Mouse (Mus musculus) forebrain, postnatal 0 days (tissue): ENCODE data around the gene Stk4. TPM values are rescaled to one million over a fixed set of nuclear protein-coding genes. Genes with fewer than 3 reads are reported as not detected.
A peak's percentile ranks its signal among the peaks of the same experiment; 100 is the strongest.
"Not testable (repeated sequence)": the region's sequence is repeated elsewhere in the genome, so short reads cannot be mapped to it uniquely, and the experiment has no call there.

Experiments
- ATAC-seq: fragments of 200-750 bp; cut with Nextera tagmentation; 2 replicates; pipeline ENCODE4 v1.8.0; 2017; ENCODE audit warnings: mild to moderate bottlenecking, moderate library complexity
- DNase-seq: peaks from one replicate; pipeline ENCODE4 v3.0.0-alpha.2; 2015
- H3K27ac ChIP-seq: fragments of 300-500 bp; sonication (generic); 2 replicates; pipeline ENCODE4 v1.5.1; 2014; ENCODE audit warnings: low read depth, mild to moderate bottlenecking, antibody characterized with exemption, low read length, moderate library complexity, mixed read lengths
- H3K27me3 ChIP-seq: fragments of 300-500 bp; sonication (generic); 2 replicates; pipeline ENCODE4 v1.6.1; 2014; ENCODE audit warnings: mild to moderate bottlenecking, low read length, mixed read lengths; ENCODE audit not compliant: insufficient read depth
- H3K36me3 ChIP-seq: fragments of 300-500 bp; sonication (generic); 2 replicates; pipeline ENCODE4 v1.6.1; 2014; ENCODE audit warnings: mild to moderate bottlenecking, moderate library complexity; ENCODE audit not compliant: insufficient read depth
- H3K4me1 ChIP-seq: fragments of 300-500 bp; sonication (generic); 2 replicates; pipeline ENCODE4 v1.6.1; 2014; ENCODE audit warnings: antibody characterized with exemption; ENCODE audit not compliant: insufficient read depth
- H3K4me2 ChIP-seq: fragments of 300-500 bp; sonication (generic); 2 replicates; pipeline ENCODE4 v1.6.1; 2014; ENCODE audit warnings: low read depth, mild to moderate bottlenecking, moderate library complexity
- H3K4me3 ChIP-seq: fragments of 300-500 bp; sonication (generic); 2 replicates; pipeline ENCODE4 v1.5.1; 2014; ENCODE audit warnings: low read depth, low read length, mixed read lengths
- H3K9ac ChIP-seq: fragments of 300-500 bp; sonication (generic); 2 replicates; pipeline ENCODE4 v1.6.1; 2014; ENCODE audit warnings: mild to moderate bottlenecking
- H3K9me3 ChIP-seq: fragments of 300-500 bp; sonication (generic); 2 replicates; pipeline ENCODE4 v1.6.1; 2016; ENCODE audit warnings: low read length
- CTCF ChIP-seq: sonication (generic); IDR thresholded peaks from 2 replicates; pipeline ENCODE4 v1.5.1; 2016; ENCODE audit warnings: antibody characterized with exemption, control low read depth, low read depth
- WGBS: fragments of 180-500 bp; shearing (Covaris S2); extraction: QIAGEN DNeasy Blood & Tissue Kit; methylation state at CpG from one replicate; pipeline ENCODE4 v1.1.7; 2014; 5-methylcytosine and 5-hydroxymethylcytosine counted together
- polyA plus RNA-seq: library from polyadenylated mRNA; unstranded; fragments of >200 nt; fragmentation: Nextera tagmentation; extraction: Ambion mirVana; gene quantifications from 2 replicates; pipeline ENCODE4 v1.2.1, GENCODE M21; 2015
- total RNA-seq: library from RNA; depleted of rRNA; stranded (reverse); fragments of >200 nt; gene quantifications from 2 replicates; pipeline ENCODE4 v1.2.3, GENCODE M21; 2014

The Stk4 gene
- total and polyA plus RNA-seq, 2 experiments from 2014 or later, result 19.3 to 36.1 TPM

GRCm38 (mm10) chr2:164040949-164041348 is 29.2 kb upstream of the Stk4 start:
- H3K4me3 ChIP-seq, result no peak overlapping the region
- TF ChIP-seq CTCF, result no peak
- WGBS, result 86% methylated on average over 6 of the region's 6 CpGs
- H3K9ac ChIP-seq, result no peak overlapping the region
- ATAC-seq (no peak), DNase-seq (no peak)
- H3K4me1 ChIP-seq, result no peaks in the 10 kb centered on the region
- H3K27ac ChIP-seq, result no peak overlapping the region
- H3K36me3 ChIP-seq, result no peaks in the 10 kb centered on the region
- no peaks in the 10 kb centered on the region for H3K27me3 ChIP-seq
- H3K4me2 ChIP-seq, result no peak overlapping the region
- no peaks in the 10 kb centered on the region for H3K9me3 ChIP-seq

GRCm38 (mm10) chr2:164041523-164041922 is 28.6 kb upstream of the Stk4 start:
- no peaks in the 10 kb centered on the region for H3K9me3 ChIP-seq
- no peaks in the 10 kb centered on the region for H3K27me3 ChIP-seq
- DNase-seq (no peak), ATAC-seq (no peak)
- H3K4me1 ChIP-seq, result no peaks in the 10 kb centered on the region
- no peak overlapping the region for H3K9ac ChIP-seq
- H3K27ac ChIP-seq, result no peak overlapping the region
- no peak overlapping the region for H3K4me2 ChIP-seq
- H3K36me3 ChIP-seq, result no peaks in the 10 kb centered on the region
- no peak overlapping the region for H3K4me3 ChIP-seq
- no peak for TF ChIP-seq CTCF
- WGBS, result 91% methylated on average over 2 of the region's 2 CpGs

- no peak overlapping the region for H3K9ac ChIP-seq
- DNase-seq (peak; percentile 27), ATAC-seq (peak; percentile 42)
- no peaks in the 10 kb centered on the region for H3K4me1 ChIP-seq
- peak overlapping the region; percentile 24; the same call in 1 of the 2 replicates for H3K4me3 ChIP-seq
- peaks cover 9% of the 10 kb centered on the region; the same call in 1 of the 2 replicates for H3K36me3 ChIP-seq
- H3K27me3 ChIP-seq, result no peaks in the 10 kb centered on the region
- no peaks in the 10 kb centered on the region for H3K9me3 ChIP-seq
- no peak for TF ChIP-seq CTCF
- 4% methylated on average over 13 of the region's 16 CpGs for WGBS
- H3K4me2 ChIP-seq, result peak overlapping the region; percentile 46
- no peak overlapping the region for H3K27ac ChIP-seq
Measured at GRCm38 (mm10) chr2:164047197-164047690, 22.9 kb upstream of the Stk4 start.

GRCm38 (mm10) chr2:164053767-164054166 is 16.4 kb upstream of the Stk4 start:
- WGBS, result 90% methylated on average over 8 of the region's 8 CpGs
- ATAC-seq (no peak), DNase-seq (no peak)
- H3K27me3 ChIP-seq, result no peaks in the 10 kb centered on the region
- H3K36me3 ChIP-seq, result peaks cover 64% of the 10 kb centered on the region
- no peak overlapping the region for H3K27ac ChIP-seq
- no peaks in the 10 kb centered on the region for H3K9me3 ChIP-seq
- no peak for TF ChIP-seq CTCF
- H3K9ac ChIP-seq, result no peak overlapping the region
- H3K4me2 ChIP-seq, result no peak overlapping the region
- no peak overlapping the region for H3K4me3 ChIP-seq
- no peaks in the 10 kb centered on the region for H3K4me1 ChIP-seq

GRCm38 (mm10) chr2:164054671-164055070 is 15.5 kb upstream of the Stk4 start:
- WGBS, result 93% methylated on average over 8 of the region's 8 CpGs
- Histone ChIP-seq H3K4me1 (no peaks in the 10 kb centered on the region), H3K4me2 (no peak overlapping the region), H3K9me3 (no peaks in the 10 kb centered on the region), H3K27ac (no peak overlapping the region), H3K4me3 (no peak overlapping the region), H3K36me3 (peaks cover 73% of the 10 kb centered on the region), H3K9ac (no peak overlapping the region), H3K27me3 (no peaks in the 10 kb centered on the region)
- DNase-seq, result no peak
- no peak for ATAC-seq
- no peak for TF ChIP-seq CTCF

GRCm38 (mm10) chr2:164059634-164060235 is 10.4 kb upstream of the Stk4 start:
- WGBS, result 94% methylated on average over 8 of the region's 8 CpGs
- no peak overlapping the region for H3K9ac ChIP-seq
- H3K27me3 ChIP-seq, result no peaks in the 10 kb centered on the region
- ATAC-seq, result no peak
- no peaks in the 10 kb centered on the region for H3K4me1 ChIP-seq
- peaks cover 76% of the 10 kb centered on the region for H3K36me3 ChIP-seq
- DNase-seq, result no peak
- no peak overlapping the region for H3K4me3 ChIP-seq
- H3K4me2 ChIP-seq, result no peak overlapping the region
- H3K27ac ChIP-seq, result no peak overlapping the region
- no peaks in the 10 kb centered on the region for H3K9me3 ChIP-seq
- no peak for TF ChIP-seq CTCF

GRCm38 (mm10) chr2:164070765-164071436 is 779 bp downstream of the Stk4 start, which contains the start of gene Tomm34:
Gene Tomm34, minus strand, starts transcription at chr2:164071169.
- TF ChIP-seq CTCF, result no peak; the same call in 1 of the 2 replicates
- WGBS, result under 1% methylated on average over 55 of the region's 55 CpGs
- Histone ChIP-seq H3K4me2 (peak within 1 kb of the TSS; percentile 75), H3K4me1 (peaks cover 15% of the 10 kb centered on the region), H3K9me3 (no peaks in the 10 kb centered on the region), H3K27ac (peak within 1 kb of the TSS; percentile 87), H3K27me3 (no peaks in the 10 kb centered on the region), H3K4me3 (peak within 1 kb of the TSS; percentile 87), H3K36me3 (no peaks in the 10 kb centered on the region; the same call in 1 of the 2 replicates), H3K9ac (peak within 1 kb of the TSS; percentile 88)
- DNase-seq, result peak; percentile 90
- ATAC-seq, result peak; percentile 89

GRCm38 (mm10) chr2:164071437-164071820 is 1.3 kb downstream of the Stk4 start:
- not testable (repeated sequence) for DNase-seq, H3K27me3 ChIP-seq, ATAC-seq, H3K9me3 ChIP-seq, H3K36me3 ChIP-seq
- H3K4me3 ChIP-seq, result peak overlapping the region; percentile 87
- H3K4me2 ChIP-seq, result peak overlapping the region; percentile 75
- H3K4me1 ChIP-seq, result peaks cover 15% of the 10 kb centered on the region
- 74% methylated on average over 11 of the region's 11 CpGs for WGBS
- H3K9ac ChIP-seq, result peak overlapping the region; percentile 88; the same call in 1 of the 2 replicates
- peak overlapping the region; percentile 87 for H3K27ac ChIP-seq
